Mouse (Mus musculus): ENCODE measurements around the gene Ccdc144b.
A peak's percentile ranks its signal among the peaks of the same experiment; 100 is the strongest.

The Ccdc144b gene

GRCm38 (mm10) chr3:36025732-36026131 lies 27.6 kb downstream of the Ccdc144b start:
- no peak for DNase-seq

DNA sequence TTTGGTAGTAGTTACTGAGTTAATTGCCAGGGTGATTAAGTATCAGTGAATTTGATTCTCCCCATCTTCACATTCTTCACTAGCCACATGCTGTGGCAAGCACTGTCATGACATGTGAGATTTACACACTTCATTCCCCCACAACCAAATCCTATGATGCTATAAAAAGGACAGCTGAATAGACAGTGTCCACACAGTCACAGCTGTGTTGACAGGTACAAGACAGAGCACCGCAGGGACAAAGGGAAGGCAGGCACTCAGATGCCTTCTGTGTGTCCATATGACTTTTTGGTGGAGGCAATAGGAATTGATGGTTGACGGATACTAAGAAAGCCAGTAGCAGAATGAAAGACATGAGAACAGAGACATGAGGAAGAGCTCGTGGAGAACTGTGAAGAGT lies 42.1 kb downstream of the Ccdc144b start:
- DNase-seq: no peak

GRCm38 (mm10) chr3:36008411-36009154 lies 44.8 kb downstream of the Ccdc144b start:
- DNase-seq: no peak

DNA sequence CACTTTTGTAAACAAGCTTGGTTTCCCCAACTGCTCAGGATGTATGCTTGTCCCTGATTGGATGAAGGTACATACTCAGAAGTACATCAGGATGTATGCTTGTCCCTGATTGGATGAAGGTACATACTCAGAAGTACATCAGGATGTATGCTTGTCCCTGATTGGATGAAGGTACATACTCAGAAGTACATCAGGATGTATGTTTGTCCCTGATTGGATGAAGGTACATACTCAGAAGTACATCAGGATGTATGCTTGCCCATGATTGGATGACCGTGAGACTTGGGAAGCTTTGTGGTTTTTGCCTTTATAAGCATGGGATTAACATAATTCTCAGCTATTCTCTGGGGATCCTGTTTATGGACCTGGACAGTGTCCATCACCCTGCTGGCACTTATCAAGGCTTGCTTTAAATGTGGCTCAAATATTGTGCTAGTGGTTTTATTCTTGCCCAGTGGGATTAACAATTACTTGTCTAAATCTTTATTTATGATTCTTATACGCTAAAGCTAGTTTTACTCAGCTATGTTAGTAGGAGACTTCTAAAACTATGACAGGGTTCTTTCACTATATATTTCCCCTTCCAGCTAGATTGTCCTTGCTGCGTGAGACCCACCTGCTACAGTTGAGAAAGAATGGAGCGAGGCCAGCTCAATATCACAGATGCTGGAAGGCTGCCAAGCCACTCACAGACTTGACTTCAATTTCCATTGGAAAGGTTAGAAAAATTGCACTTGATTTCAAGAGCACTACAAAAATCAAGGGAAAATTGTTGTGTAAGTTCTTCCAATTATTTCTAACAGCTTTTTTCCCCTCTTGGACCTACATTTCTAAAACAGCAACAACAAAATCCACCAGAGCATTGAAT lies 49.1 kb downstream of the Ccdc144b start:
- DNase-seq: peak; percentile 25

- DNase-seq: peak; percentile 96
These were observed 52.8 kb downstream of the Ccdc144b start, which contains the start of gene Mccc1 for GRCm38 (mm10) chr3:36000275-36001239. Gene Mccc1 (minus strand): TSS chr3:36000678.

DNA sequence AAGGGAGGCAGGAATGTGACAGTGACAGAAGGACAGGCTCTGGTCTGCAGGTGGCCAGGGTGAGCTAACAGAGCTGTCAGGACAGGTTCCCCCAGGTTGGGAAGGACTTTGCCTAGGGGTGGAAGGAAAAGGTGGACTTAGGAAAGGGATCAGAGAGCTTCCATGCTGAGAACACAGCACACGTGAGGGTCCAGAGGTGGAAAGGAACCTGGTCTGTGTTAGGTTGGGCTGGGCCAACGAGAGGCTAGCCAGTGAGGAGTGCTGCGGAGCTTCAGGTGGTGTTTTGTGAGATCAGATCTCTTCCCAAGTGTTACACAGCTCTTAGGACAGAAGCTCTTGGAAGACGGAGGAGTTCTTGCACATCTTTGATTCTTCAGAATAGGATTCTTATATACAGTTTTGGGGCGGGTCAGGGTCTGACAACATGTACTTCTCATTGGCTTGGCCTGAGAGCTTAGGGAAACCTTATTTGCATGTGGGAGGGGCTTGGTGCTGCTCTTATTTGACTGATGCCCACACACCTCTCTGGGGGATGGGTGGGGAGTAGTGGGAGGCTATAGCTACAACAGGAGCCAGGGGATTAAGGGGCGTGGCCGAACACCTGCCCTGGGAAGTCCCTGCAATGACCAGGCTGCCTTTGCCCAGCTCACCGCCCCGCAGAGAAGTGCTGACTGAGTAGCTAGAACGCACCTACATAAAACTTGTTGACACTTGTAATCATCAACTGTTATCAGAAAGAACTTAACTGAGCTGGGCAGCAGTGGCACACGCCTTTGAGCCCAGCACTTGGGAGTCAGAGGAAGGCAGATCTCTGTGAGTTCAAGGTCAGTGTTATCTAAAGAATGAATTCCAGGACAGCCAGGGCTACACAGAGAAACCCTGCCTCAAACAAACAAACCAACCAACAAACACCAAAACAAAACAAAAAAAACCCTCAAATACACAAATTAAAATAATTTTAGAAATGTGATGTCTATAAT lies 58.5 kb downstream of the Ccdc144b start:
- DNase-seq: no peak

DNA sequence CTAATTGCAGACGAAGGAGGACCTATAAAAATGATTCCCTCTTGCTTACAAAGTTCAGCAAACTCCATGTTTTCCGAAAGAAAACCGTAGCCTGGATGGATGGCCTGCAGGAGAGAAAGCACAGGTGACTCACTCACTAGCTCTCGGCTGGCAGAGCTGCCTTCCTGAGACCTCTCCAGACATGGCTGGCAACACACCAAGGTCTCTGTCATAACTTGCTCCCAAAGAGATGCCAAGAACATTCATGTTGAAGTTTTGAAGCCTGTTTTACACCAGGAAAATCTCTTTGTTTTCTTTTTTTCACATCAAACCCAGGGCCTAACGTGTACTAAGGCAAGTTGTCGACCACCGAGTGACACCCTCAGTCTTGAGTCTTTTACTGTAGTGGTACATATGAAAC lies 62.6 kb downstream of the Ccdc144b start:
- DNase-seq: no peak

DNA sequence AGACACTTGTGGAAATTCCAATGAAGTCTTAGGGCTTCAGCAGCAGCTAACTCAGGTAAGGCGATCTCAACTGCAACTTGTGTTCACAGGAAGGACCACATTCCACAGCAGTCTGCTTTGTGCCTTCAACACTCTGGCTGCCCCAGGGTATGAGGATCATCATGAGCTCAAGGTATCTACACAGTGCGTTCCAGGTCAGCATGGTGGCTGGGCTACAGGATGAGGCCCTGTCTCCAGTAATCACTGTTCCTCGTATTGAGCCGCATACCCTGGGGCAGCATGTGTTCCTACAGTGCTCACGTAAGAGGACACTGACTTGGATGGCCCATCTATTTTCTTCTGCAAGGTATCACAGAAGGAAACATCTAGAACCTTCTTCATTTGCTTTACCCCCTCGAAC lies 65.3 kb downstream of the Ccdc144b start:
- no peak for DNase-seq

DNA sequence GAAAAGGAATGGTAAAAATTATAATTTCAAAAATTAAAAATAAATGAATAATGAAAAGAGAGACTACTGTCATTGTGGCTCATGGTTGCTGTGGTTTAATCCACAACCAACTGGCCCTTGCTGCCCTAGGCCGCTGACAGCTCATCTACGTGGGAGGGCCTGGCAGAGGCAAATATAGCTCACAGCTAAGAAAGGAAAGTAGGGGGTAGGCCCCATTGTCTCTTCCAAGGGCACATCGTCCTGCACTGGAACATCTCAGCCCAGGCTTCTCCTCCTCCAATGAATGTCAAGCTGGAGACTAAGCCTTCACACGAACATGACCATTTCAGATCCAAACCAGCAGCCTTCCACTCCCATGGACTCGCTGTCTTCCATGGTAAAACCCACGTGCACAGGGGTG lies 67.1 kb downstream of the Ccdc144b start:
- no peak for DNase-seq

DNA sequence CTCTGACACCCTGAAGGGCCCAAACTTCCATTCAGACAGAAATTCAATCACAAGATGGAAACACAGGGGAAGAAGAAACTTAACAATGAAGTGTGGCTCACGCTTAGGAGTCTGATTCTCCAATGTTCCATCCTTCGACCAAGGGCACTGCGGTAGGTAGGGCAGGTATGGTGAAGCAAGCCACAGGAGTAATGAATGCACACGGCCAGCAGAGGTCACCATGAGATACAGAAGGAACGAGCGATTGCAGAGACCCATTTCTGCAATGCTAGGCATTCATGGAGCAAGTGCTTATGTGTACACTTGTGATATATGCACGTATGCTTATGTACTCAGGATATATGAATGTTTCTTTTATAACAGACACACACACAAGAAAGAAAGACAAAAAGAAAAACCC lies 79.8 kb downstream of the Ccdc144b start:
- DNase-seq: no peak

GRCm38 (mm10) chr3:35972985-35973384 lies 80.4 kb downstream of the Ccdc144b start:
- peak; percentile 11 for DNase-seq

DNA sequence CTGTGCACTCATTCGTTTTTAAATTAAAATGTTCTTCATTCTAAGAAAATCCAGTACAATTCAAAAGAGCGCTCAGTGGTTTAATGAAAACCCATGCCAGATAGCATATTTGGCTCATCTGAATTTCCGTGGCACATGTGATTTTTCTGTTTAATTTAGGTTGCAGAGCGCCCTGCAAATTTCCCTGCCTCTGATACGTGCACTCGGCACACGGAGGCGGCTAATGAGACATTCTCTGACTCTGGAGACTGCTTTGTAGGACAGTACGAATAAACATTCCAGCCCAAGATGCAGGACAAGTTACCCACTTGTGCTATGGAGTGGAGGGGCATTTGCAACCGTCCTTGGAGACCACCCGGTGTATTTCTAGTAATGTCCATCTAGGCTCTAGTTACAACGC lies 82.2 kb downstream of the Ccdc144b start:
- DNase-seq: no peak

GRCm38 (mm10) chr3:35970441-35970840 lies 82.9 kb downstream of the Ccdc144b start:
- DNase-seq: no peak

DNA sequence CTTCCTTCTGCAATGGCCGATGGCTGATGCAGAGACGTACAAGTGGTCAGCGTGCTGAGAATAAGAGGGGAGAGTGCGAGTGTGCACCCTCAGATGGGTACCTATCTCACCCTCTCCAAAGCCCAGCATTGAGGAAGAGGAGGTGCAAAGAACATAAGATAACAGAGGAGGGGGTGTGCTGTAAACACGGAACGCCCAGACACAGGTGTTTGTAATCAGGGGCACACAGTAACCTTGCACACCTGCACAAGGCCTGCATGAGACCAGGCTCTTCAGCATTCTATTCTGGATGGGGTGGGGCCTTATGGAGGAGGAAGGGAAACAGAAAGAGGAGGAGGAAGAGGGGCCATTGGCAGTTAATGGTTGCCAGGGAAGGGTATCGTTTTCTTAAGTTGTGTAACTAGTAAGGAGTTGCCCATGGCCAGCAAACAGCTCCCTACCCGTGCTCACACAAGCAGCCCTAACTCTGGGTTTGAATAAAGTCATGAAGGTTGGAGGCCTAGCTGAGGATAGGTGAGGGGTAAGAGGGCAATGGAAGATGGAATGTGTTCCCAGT lies 85.9 kb downstream of the Ccdc144b start:
- DNase-seq: no peak

DNA sequence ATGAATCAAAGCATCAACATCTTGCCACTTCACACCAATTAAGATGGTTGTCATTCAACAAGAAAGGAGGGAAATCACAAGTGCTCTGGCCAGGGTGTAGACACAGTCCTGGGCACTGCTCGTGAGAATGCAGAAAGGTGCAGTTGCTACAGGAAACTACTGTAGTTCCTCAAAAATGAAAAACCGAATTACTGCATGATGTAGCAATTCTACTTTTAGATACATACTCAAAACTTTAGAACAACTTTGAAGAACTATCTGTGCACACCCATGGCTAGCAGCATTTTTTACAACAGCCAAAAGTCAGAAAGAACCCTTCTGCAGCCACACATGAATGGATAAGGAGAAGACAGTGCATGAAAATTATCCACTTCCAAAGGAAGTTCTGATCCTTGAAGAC lies 86.9 kb downstream of the Ccdc144b start:
- no peak for DNase-seq

DNA sequence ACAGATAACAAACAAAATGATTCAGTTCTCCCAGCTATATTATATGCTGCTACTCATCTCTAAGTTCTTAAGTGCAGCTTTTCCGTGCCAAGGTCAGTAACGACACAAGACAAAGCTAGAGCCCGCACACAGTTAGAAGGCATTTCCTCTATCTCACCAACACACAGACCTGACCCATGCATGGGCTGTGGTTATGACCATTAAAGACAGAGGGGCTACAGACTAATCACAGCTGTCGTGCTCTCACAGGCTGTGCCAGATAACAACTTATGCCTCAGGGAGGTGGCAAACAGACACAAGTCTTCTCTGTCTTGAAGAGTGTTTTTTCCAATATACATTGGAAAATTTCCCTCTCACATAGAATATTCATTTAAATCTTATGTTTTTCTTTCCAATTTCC lies 88.4 kb downstream of the Ccdc144b start:
- DNase-seq: no peak

- DNase-seq: no peak
These were observed 89.4 kb downstream of the Ccdc144b start for GRCm38 (mm10) chr3:35963921-35964320.

- DNase-seq: no peak
These were observed 89.9 kb downstream of the Ccdc144b start for GRCm38 (mm10) chr3:35963401-35963800.

DNA sequence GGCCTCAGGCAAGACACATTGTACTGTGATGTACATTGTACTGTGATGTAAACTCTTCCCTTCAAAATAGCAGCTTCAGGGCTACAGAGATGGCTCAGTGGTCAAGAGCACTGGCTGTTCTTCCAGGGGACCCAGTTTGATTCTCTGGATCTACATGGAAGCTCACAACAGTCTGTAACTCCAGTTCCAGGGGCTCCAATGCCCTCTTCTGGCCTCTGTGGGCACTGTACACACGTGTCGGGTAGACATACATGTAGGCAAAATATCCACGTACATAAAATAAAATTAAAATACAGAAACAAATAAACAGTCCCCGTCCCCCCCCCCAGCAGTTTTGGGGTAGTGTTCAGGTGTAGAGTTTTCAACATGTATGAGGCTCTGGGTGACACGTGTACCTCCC lies 90.4 kb downstream of the Ccdc144b start:
- no peak for DNase-seq

All from cerebellum, adult 8-10 months (tissue).